Mouse (Mus musculus) stomach, postnatal 0 days (tissue): ENCODE data around the gene Aqr.

Experiments
- CTCF ChIP-seq: IDR thresholded peaks from 2 replicates; pipeline ENCODE4 v1.5.1; 2016; ENCODE audit warnings: antibody characterized with exemption, low read depth, mild to moderate bottlenecking, moderate library complexity
- EP300 ChIP-seq: optimal IDR thresholded peaks from 2 replicates; pipeline ENCODE3; 2016; ENCODE audit warnings: antibody characterized with exemption

GRCm38 (mm10) chr2:114094696-114095095 lies 92.1 kb downstream of the Aqr start:
- TF ChIP-seq CTCF: 0 out of 2 replicates have a peak, but pooled peaks have one; percentile 16
- TF ChIP-seq EP300: no peak
